Mouse (Mus musculus) brain, adult 10 weeks (tissue): ENCODE data around the gene Igsf21. TPM values are rescaled to one million over a fixed set of nuclear protein-coding genes. Genes with fewer than 3 reads are reported as not detected.

Experiments used
- polyA plus RNA-seq: library from polyadenylated mRNA; stranded (reverse); fragments of 350-450 nt; fragmentation: Illumina TruSeq; extraction: RNeasy Lipid Tissue Mini Kit (QIAGEN cat#74804); gene quantifications from one replicate; pipeline ENCODE4 v1.2.3, GENCODE M21; 2015; ENCODE audit warnings: low read depth, low replicate concordance

The Igsf21 gene
- polyA plus RNA-seq: 40.2 TPM

DNA sequence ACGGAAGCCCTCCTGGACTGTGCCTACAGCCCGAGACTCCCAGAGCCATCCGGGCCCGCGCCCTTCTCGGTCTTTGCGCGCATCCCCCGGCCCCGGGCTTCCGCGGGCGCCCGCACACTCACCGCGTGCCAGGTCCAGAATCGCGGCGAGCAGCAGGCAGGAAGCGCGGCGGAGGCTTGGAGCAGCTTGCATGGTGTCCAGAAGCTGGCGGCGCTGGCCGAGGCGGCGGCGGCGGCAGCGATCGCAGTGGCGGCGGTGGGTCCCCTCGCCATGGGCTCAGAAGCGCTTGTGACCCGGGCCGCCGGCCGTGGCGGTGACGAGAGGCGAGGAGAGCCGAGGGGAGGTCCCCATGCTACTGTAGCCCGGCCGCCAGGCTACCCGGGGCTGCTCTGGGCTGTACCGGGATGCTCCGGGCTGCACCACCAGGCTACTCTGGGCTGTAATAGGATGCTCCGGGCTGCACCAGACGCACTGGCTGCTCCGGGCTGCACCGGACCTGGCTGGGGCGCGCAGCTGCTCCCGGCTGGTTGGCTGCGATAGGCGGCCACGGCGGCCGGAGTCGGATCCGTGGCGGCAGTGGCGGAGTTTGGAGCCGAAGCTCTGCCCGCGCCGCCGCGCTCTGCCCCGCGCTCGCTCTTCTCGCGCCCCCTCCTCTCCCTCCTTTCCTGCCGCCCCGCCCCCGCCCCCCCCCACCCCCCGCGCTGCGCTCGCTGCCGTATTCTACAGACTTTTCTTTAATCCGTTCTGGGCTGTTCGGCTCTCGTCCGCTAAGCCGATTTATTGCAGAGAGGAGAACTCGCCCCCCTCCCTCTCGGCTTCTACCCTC, at the start of gene Igsf21:
TSS of gene Igsf21 (minus strand) at position 605 of the 826 bp plus-strand sequence.

